Mouse (Mus musculus) c-Kit-negative CD71-positive TER-119-positive erythroid progenitor cells, embryonic 14.5 days (primary cell): Measurements from ENCODE around the gene Strc.
"Not testable (repeated sequence)": the region's sequence is repeated elsewhere in the genome, so short reads cannot be mapped to it uniquely, and the experiment has no call there.

Experiments
- DNase-seq: peaks from one replicate; pipeline ENCODE4 v3.0.0-alpha.2; 2013; ENCODE audit warnings: low read depth, low spot score

Strc gene

GRCm38 (mm10) chr2:121386961-121387575 is at the start of gene Strc:
TSS of gene Strc (minus strand) at chr2:121387168.
- not testable (repeated sequence) for DNase-seq

GRCm38 (mm10) chr2:121434854-121435253 is 47.9 kb upstream of the Strc start:
- no peak for DNase-seq

- no peak for DNase-seq
These were observed 38.9 kb upstream of the Strc start for GRCm38 (mm10) chr2:121425890-121426289.

- DNase-seq: no peak
These were observed 36.2 kb upstream of the Strc start for GRCm38 (mm10) chr2:121423166-121423565.

GRCm38 (mm10) chr2:121418476-121418875 is 31.5 kb upstream of the Strc start:
- no peak for DNase-seq

GRCm38 (mm10) chr2:121416356-121416755 is 29.4 kb upstream of the Strc start:
- no peak for DNase-seq

- DNase-seq: no peak
These were observed 28.6 kb upstream of the Strc start for GRCm38 (mm10) chr2:121415591-121415990.

GRCm38 (mm10) chr2:121415103-121415502 is 28.1 kb upstream of the Strc start:
- DNase-seq: no peak

- DNase-seq: peak; percentile 42
These were observed 27.2 kb upstream of the Strc start for GRCm38 (mm10) chr2:121414139-121414685.

GRCm38 (mm10) chr2:121413387-121414042 is 26.5 kb upstream of the Strc start, which contains the start of the genes Pdia3 and Catsper2:
TSS of gene Pdia3 (plus strand) at chr2:121413775.
TSS of gene Catsper2 (minus strand) at chr2:121413792.
- DNase-seq: peak; percentile 83

GRCm38 (mm10) chr2:121412843-121413386 is 25.9 kb upstream of the Strc start:
- peak; percentile 41 for DNase-seq

GRCm38 (mm10) chr2:121408160-121408559 is 21.2 kb upstream of the Strc start:
- peak; percentile 67 for DNase-seq

GRCm38 (mm10) chr2:121403296-121403695 is 16.3 kb upstream of the Strc start:
- no peak for DNase-seq

GRCm38 (mm10) chr2:121396624-121397023 is 9.7 kb upstream of the Strc start:
- DNase-seq: peak; percentile 60

- DNase-seq: no peak
These were observed 12.2 kb downstream of the Strc start for GRCm38 (mm10) chr2:121374766-121375165.

GRCm38 (mm10) chr2:121372266-121372665 is 14.7 kb downstream of the Strc start:
- no peak for DNase-seq

GRCm38 (mm10) chr2:121370921-121371320 is 16.0 kb downstream of the Strc start:
- no peak for DNase-seq

- DNase-seq: no peak
These were observed 18.1 kb downstream of the Strc start for GRCm38 (mm10) chr2:121368831-121369230.

GRCm38 (mm10) chr2:121363656-121364055 is 23.3 kb downstream of the Strc start:
- no peak for DNase-seq

- no peak for DNase-seq
These were observed 27.5 kb downstream of the Strc start for GRCm38 (mm10) chr2:121359461-121359860.

- no peak for DNase-seq
These were observed 28.6 kb downstream of the Strc start for GRCm38 (mm10) chr2:121358381-121358780.

GRCm38 (mm10) chr2:121357961-121358360 is 29.0 kb downstream of the Strc start:
- no peak for DNase-seq

- DNase-seq: no peak
These were observed 29.5 kb downstream of the Strc start, which contains the start of gene Ckmt1 for GRCm38 (mm10) chr2:121357494-121357893. TSS of gene Ckmt1 (plus strand) at chr2:121357714.
